Mouse (Mus musculus) right cerebral cortex, postnatal 14 days (tissue): ENCODE measurements around the gene Gm7145.
"Not testable (repeated sequence)": the region's sequence is repeated elsewhere in the genome, so short reads cannot be mapped to it uniquely, and the experiment has no call there.

Experiments
- DNase-seq: peaks from one replicate; pipeline ENCODE4 v3.0.0; 2022

Gene Gm7145

DNA sequence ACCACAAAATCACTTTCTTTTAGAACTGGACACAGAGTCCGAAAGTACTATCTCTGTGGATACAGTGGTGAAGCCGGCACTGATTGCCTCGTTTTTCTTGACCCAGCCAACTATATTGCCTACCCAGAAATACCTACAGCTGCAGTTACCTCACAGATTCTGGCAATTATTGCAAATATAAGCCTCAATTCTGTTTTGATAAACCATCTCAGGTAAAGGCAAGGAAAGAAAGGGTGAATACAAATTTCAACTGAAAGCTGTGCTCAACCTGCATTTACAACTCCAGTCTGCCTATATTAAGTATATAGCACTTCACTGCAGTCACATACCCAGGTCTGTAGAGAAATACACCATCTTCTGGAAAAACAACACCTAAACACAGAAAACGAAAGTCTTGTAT, at the start of gene Gm7145:
Gene Gm7145, plus strand, starts transcription at position 301 of the 400 bp plus-strand sequence.
- no peak for DNase-seq

DNA sequence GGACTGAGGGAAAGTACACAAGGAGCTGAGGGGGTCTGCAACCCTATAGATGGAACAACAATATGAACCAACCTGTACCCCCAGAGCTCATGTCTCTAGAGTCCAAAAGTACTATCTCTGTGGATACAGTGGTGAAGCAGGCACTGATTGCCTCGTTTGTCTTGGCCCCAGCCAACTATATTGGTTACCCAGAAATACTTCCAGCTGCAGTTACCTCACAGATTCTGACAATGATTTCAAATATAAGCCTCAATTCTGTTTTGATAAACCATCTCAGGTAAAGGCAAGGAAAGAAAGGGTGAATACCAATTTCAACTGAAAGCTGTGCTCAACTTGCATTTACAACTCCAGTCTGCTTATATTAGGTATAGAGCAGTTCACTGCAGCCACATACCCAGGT, 38.0 kb upstream of the Gm7145 start, which contains the start of gene Gm28168:
Gene Gm28168, plus strand, starts transcription at position 301 of the 400 bp plus-strand sequence.
- DNase-seq: not testable (repeated sequence)

DNA sequence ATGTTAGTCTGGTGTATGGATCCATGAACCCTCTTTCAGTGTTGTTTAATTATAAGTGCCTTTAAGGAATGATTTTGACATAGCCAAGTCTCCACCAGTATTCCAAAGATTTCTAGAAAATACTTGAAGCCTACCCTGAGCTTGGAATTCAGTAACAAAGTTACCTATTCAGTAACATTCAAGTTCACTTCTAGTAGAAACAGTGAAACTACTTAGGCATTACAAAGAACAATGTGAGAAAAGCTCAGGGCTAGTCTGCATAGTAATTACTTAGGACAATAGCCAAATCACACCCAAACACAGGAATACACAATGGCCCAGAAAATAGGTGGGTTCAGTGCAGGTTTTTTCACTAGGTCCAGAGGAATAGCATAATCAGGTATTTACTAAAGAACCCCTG, 38.1 kb downstream of the Gm7145 start:
- not testable (repeated sequence) for DNase-seq

DNA sequence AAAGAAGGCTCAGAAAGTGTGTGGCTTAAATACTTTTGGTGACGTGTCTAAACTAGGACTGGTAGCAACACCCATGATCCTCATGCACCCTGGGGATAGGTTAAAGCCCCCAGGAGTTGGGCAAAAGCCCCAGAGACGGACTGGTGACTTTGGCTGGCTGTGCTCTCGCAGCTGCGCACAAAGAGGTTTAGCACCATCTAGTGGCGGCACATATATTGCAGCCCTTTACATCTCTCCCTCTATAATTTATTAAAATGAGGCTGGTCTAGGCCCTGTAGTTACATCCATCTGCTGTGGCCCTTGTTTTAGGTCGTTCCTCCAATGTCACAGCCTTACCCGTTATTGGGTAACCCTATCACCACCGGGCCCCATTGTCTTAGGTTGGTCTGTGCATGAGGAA, 47.0 kb downstream of the Gm7145 start:
- DNase-seq: not testable (repeated sequence)
